Mouse (Mus musculus): ENCODE results near the gene Gm9857.

Gene Gm9857

GRCm38 (mm10) chr3:108940001-108940633 lies at the start of gene Gm9857:
Gene Gm9857, minus strand, starts transcription at chr3:108940445.
- DNase-seq (ENCODE audit: low spot score): no peak

- no peak for DNase-seq (ENCODE audit: low spot score)
Measured at GRCm38 (mm10) chr3:108987009-108987659, 46.9 kb upstream of the Gm9857 start.

GRCm38 (mm10) chr3:108986534-108986933 lies 46.3 kb upstream of the Gm9857 start:
- no peak for DNase-seq (ENCODE audit: low spot score)

- DNase-seq (ENCODE audit: low spot score): no peak
Measured at GRCm38 (mm10) chr3:108983989-108984388, 43.7 kb upstream of the Gm9857 start.

- DNase-seq (ENCODE audit: low spot score): no peak
Measured at GRCm38 (mm10) chr3:108981946-108982345, 41.7 kb upstream of the Gm9857 start.

- DNase-seq (ENCODE audit: low spot score): no peak
Measured at GRCm38 (mm10) chr3:108977340-108978030, 37.2 kb upstream of the Gm9857 start.

GRCm38 (mm10) chr3:108974920-108975485 lies 34.8 kb upstream of the Gm9857 start:
- no peak for DNase-seq (ENCODE audit: low spot score)

GRCm38 (mm10) chr3:108973980-108974660 lies 33.9 kb upstream of the Gm9857 start:
- no peak for DNase-seq (ENCODE audit: low spot score)

- DNase-seq (ENCODE audit: low spot score): no peak
Measured at GRCm38 (mm10) chr3:108966051-108966450, 25.8 kb upstream of the Gm9857 start.

GRCm38 (mm10) chr3:108964361-108965044 lies 24.3 kb upstream of the Gm9857 start:
- no peak for DNase-seq (ENCODE audit: low spot score)

GRCm38 (mm10) chr3:108963776-108964175 lies 23.5 kb upstream of the Gm9857 start:
- no peak for DNase-seq (ENCODE audit: low spot score)

- DNase-seq (ENCODE audit: low spot score): no peak
Measured at GRCm38 (mm10) chr3:108963278-108963677, 23.0 kb upstream of the Gm9857 start.

- DNase-seq (ENCODE audit: low spot score): no peak
Measured at GRCm38 (mm10) chr3:108961655-108962054, 21.4 kb upstream of the Gm9857 start.

GRCm38 (mm10) chr3:108961226-108961625 lies 21.0 kb upstream of the Gm9857 start:
- DNase-seq (ENCODE audit: low spot score): no peak

- no peak for DNase-seq (ENCODE audit: low spot score)
Measured at GRCm38 (mm10) chr3:108959680-108960295, 19.5 kb upstream of the Gm9857 start.

GRCm38 (mm10) chr3:108957976-108958375 lies 17.7 kb upstream of the Gm9857 start:
- DNase-seq (ENCODE audit: low spot score): no peak

GRCm38 (mm10) chr3:108940996-108941395 lies 751 bp upstream of the Gm9857 start:
- DNase-seq (ENCODE audit: low spot score): no peak

GRCm38 (mm10) chr3:108939573-108939972 lies 672 bp downstream of the Gm9857 start, which contains the start of gene Henmt1:
Gene Henmt1, plus strand, starts transcription at chr3:108939873.
- DNase-seq (ENCODE audit: low spot score): no peak

GRCm38 (mm10) chr3:108938691-108939090 lies 1.6 kb downstream of the Gm9857 start:
- DNase-seq (ENCODE audit: low spot score): no peak

- DNase-seq (ENCODE audit: low spot score): no peak
Measured at GRCm38 (mm10) chr3:108933557-108933956, 6.7 kb downstream of the Gm9857 start.

GRCm38 (mm10) chr3:108926308-108926707 lies 13.9 kb downstream of the Gm9857 start:
- DNase-seq (ENCODE audit: low spot score): no peak
